Mouse (Mus musculus) CH12.LX (cell line): ENCODE results near the gene Acvr1. TPM values are rescaled to one million over a fixed set of nuclear protein-coding genes. Genes with fewer than 3 reads are reported as not detected.

ENCODE experiments used
- DNase-seq: peaks from one replicate; pipeline ENCODE4 v3.0.0-alpha.2; 2013; ENCODE audit errors: extremely low read depth
- H3K27ac ChIP-seq: 2 replicates; pipeline ENCODE4 v1.5.1; 2012; ENCODE audit warnings: low read depth, mild to moderate bottlenecking, control low read depth, moderate library complexity; ENCODE audit not compliant: insufficient read depth
- H3K27me3 ChIP-seq: replicated peaks from 2 replicates; pipeline ENCODE3; 2012; ENCODE audit warnings: inconsistent platforms
- H3K36me3 ChIP-seq, 2 experiments: replicated peaks in 1 of 2; 2 replicates each; pipeline versions ENCODE3 to v1.6.1; 2012; ENCODE audit warnings: inconsistent platforms in 1 of 2, low read length in 1 of 2, mild to moderate bottlenecking in 1 of 2, mixed read lengths in 1 of 2, moderate library complexity in 1 of 2; ENCODE audit not compliant: control insufficient read depth in 1 of 2, insufficient read depth in 1 of 2
- H3K4me1 ChIP-seq, 2 experiments: 2 replicates each; pipeline ENCODE4 v1.6.1; 2012; ENCODE audit warnings: inconsistent platforms in 1 of 2, moderate library complexity in 1 of 2; ENCODE audit not compliant: insufficient read depth in 2 of 2, control insufficient read depth in 1 of 2
- H3K4me2 ChIP-seq: 2 replicates; pipeline ENCODE4 v1.6.1; 2012; ENCODE audit warnings: low read depth, mild to moderate bottlenecking, control low read depth; ENCODE audit not compliant: poor library complexity, insufficient read depth, severe bottlenecking
- H3K4me3 ChIP-seq, 3 experiments: fragments of 150-350 bp in 1 of 3; sonication (generic) in 1 of 3; replicated peaks in 1 of 3; 2 replicates each; pipeline versions ENCODE3 to v1.5.1; 2011 to 2012; ENCODE audit warnings: low read depth in 2 of 3, low read length in 2 of 3, mild to moderate bottlenecking in 2 of 3, moderate library complexity in 2 of 3, control low read depth in 1 of 3, improper control_type of control experiment in 1 of 3, inconsistent platforms in 1 of 3, mixed read lengths in 1 of 3; ENCODE audit not compliant: poor library complexity in 1 of 3
- H3K79me2 ChIP-seq: replicated peaks from 2 replicates; pipeline ENCODE4 v1.6.1; 2012; ENCODE audit warnings: mild to moderate bottlenecking, moderate library complexity; ENCODE audit not compliant: control insufficient read depth, poor library complexity, insufficient read depth, severe bottlenecking; ENCODE audit errors: extremely low read depth
- H3K9ac ChIP-seq: 2 replicates; pipeline ENCODE4 v1.6.1; 2012; ENCODE audit warnings: low read depth, mild to moderate bottlenecking, control low read depth, moderate library complexity; ENCODE audit not compliant: insufficient read depth
- H3K9me3 ChIP-seq: replicated peaks from 2 replicates; pipeline ENCODE3; 2012; ENCODE audit warnings: low read length, inconsistent platforms, mixed read lengths
- BHLHE40 ChIP-seq: IDR thresholded peaks from 2 replicates; pipeline ENCODE4 v1.6.1; 2011; ENCODE audit warnings: mild to moderate bottlenecking, low read depth, low read length, improper control_type of control experiment
- CHD2 ChIP-seq: IDR thresholded peaks from 2 replicates; pipeline ENCODE4 v1.6.1; 2011; ENCODE audit warnings: low read length, improper control_type of control experiment
- CTCF ChIP-seq, 2 experiments: IDR thresholded peaks in 1 of 2; conservative IDR thresholded peaks in 1 of 2; 2 replicates each; pipeline ENCODE4 v1.5.1; 2011 to 2012; ENCODE audit warnings: low read depth in 2 of 2, low read length in 2 of 2, improper control_type of control experiment in 1 of 2, inconsistent platforms in 1 of 2, mild to moderate bottlenecking in 1 of 2, moderate library complexity in 1 of 2
- ETS1 ChIP-seq: conservative IDR thresholded peaks from 2 replicates; pipeline ENCODE4 v1.6.1; 2012; ENCODE audit warnings: low read depth, mild to moderate bottlenecking, inconsistent platforms, low read length, improper control_type of control experiment, moderate library complexity
- GABPA ChIP-seq: IDR thresholded peaks from 2 replicates; pipeline ENCODE4 v1.6.1; 2012; ENCODE audit warnings: low read depth, low read length, improper control_type of control experiment, inconsistent platforms; ENCODE audit not compliant: insufficient replicate concordance
- HCFC1 ChIP-seq: IDR thresholded peaks from 2 replicates; pipeline ENCODE4 v1.6.1; 2012; ENCODE audit warnings: low read depth, mild to moderate bottlenecking, inconsistent platforms, low read length, improper control_type of control experiment
- IRF4 ChIP-seq: IDR thresholded peaks from 2 replicates; pipeline ENCODE4 v1.6.1; 2014; ENCODE audit warnings: low read depth, mild to moderate bottlenecking, inconsistent platforms, low read length, improper control_type of control experiment
- JUN ChIP-seq: IDR thresholded peaks from 2 replicates; pipeline ENCODE4 v1.6.1; 2011; ENCODE audit warnings: low read depth, mild to moderate bottlenecking, low read length, improper control_type of control experiment, moderate library complexity; ENCODE audit not compliant: insufficient read depth
- JUND ChIP-seq: conservative IDR thresholded peaks from 2 replicates; pipeline ENCODE4 v1.6.1; 2011; ENCODE audit warnings: low read depth, low read length, improper control_type of control experiment
- MAFK ChIP-seq: IDR thresholded peaks from 2 replicates; pipeline ENCODE4 v1.6.1; 2011; ENCODE audit warnings: low read length, improper control_type of control experiment; ENCODE audit not compliant: insufficient replicate concordance
- MAX ChIP-seq: IDR thresholded peaks from 2 replicates; pipeline ENCODE4 v1.6.1; 2011; ENCODE audit warnings: low read length, improper control_type of control experiment
- MYC ChIP-seq: IDR thresholded peaks from 2 replicates; pipeline ENCODE4 v1.6.1; 2011; ENCODE audit warnings: low read depth, mild to moderate bottlenecking, improper control_type of control experiment, low read length
- NRF1 ChIP-seq: IDR thresholded peaks from 2 replicates; pipeline ENCODE4 v1.6.1; 2014; ENCODE audit warnings: low read depth, mild to moderate bottlenecking, inconsistent platforms, low read length, improper control_type of control experiment, moderate library complexity
- POLR2A ChIP-seq: IDR thresholded peaks from 2 replicates; pipeline ENCODE4 v1.6.1; 2011; ENCODE audit warnings: low read depth, mild to moderate bottlenecking, improper control_type of control experiment, low read length
- POLR2AphosphoS2 ChIP-seq: IDR thresholded peaks from 2 replicates; pipeline ENCODE4 v1.6.1; 2011; ENCODE audit warnings: low read depth, low read length, improper control_type of control experiment
- RAD21 ChIP-seq: IDR thresholded peaks from 2 replicates; pipeline ENCODE4 v1.6.1; 2011; ENCODE audit warnings: low read depth, mild to moderate bottlenecking, low read length, improper control_type of control experiment, moderate library complexity
- RCOR1 ChIP-seq: conservative IDR thresholded peaks from 2 replicates; pipeline ENCODE4 v1.6.1; 2012; ENCODE audit warnings: low read depth, mild to moderate bottlenecking, inconsistent platforms, low read length, improper control_type of control experiment
- SMC3 ChIP-seq: IDR thresholded peaks from 2 replicates; pipeline ENCODE4 v1.6.1; 2011; ENCODE audit warnings: low read depth, low read length, improper control_type of control experiment
- TBP ChIP-seq: conservative IDR thresholded peaks from 2 replicates; pipeline ENCODE4 v1.6.1; 2011; ENCODE audit warnings: low read depth, low read length, improper control_type of control experiment
- UBTF ChIP-seq: IDR thresholded peaks from 2 replicates; pipeline ENCODE4 v1.6.1; 2012; ENCODE audit warnings: low read depth, mild to moderate bottlenecking, inconsistent platforms, low read length, improper control_type of control experiment, moderate library complexity
- USF2 ChIP-seq: conservative IDR thresholded peaks from 2 replicates; pipeline ENCODE4 v1.6.1; 2011; ENCODE audit warnings: low read depth, low read length, improper control_type of control experiment
- ZKSCAN1 ChIP-seq: IDR thresholded peaks from 2 replicates; pipeline ENCODE4 v1.6.1; 2012; ENCODE audit warnings: low read depth, inconsistent platforms, low read length, improper control_type of control experiment, borderline replicate concordance
- ZMIZ1 ChIP-seq: IDR thresholded peaks from 2 replicates; pipeline ENCODE4 v1.6.1; 2012; ENCODE audit warnings: low read depth, mild to moderate bottlenecking, inconsistent platforms, low read length, improper control_type of control experiment
- ZNF384 ChIP-seq: IDR thresholded peaks from 2 replicates; pipeline ENCODE4 v1.6.1; 2012; ENCODE audit warnings: low read depth, low read length, improper control_type of control experiment, inconsistent platforms
- dilution Hi-C: fragments of 300-500 bp; cut with MboI; formaldehyde crosslinking; loops from 2 replicates; pipeline ENCODE4 v1.14.3; 2020; ENCODE audit warnings: low sequenced_read_pairs; ENCODE audit not compliant: extremely low pct_unique_long_range_greater_than_20kb, extremely low pct_ligation_motif_present
- in situ Hi-C: fragments of 300-500 bp; cut with MboI; formaldehyde crosslinking; loops from 3 replicates; pipeline ENCODE4 v1.14.3; 2019; ENCODE audit warnings: low sequenced_read_pairs, low pct_ligation_motif_present, low pct_unique_long_range_greater_than_20kb, mixed read lengths
- polyA plus RNA-seq: library from polyadenylated mRNA; unstranded; fragments of >175 nt; gene quantifications from 2 replicates; pipeline ENCODE4 v1.2.1, GENCODE M21; 2012; ENCODE audit warnings: low read depth; ENCODE audit not compliant: insufficient read length
- total RNA-seq, 2 experiments: library from RNA; depleted of rRNA; stranded (reverse); fragments of 300-350 nt in 1 of 2; fragments of >200 nt in 1 of 2; gene quantifications; 2 replicates each; pipeline ENCODE4 v1.2.3; 2012 to 2014

Acvr1 gene
- total and polyA plus RNA-seq, 3 experiments, result not detected

DNA sequence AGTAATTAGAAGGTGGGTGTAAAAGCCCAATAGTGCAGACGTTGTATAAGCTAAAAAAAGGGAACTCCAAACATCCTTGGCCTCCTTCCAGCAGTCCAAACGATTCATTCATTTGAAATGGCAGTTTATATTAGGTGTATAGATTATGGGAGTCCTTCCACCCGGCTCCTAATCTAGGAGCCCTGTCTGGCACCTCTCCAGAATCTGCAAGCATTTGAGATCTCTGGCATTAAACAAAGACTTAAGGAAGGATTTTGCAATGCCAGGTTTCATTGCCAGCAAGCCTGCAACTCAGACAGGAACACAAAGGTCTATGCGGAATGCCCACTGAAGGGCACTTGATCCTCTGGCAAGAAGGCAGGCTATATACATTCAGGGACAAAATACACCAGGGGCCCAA is 81.8 kb downstream of the Acvr1 start:
- Histone ChIP-seq H3K9me3 (peaks cover 3% of the 10 kb centered on the region), H3K4me2 (no peak overlapping the region), H3K36me3 (no peaks in the 10 kb centered on the region), H3K27ac (no peak overlapping the region), H3K27me3 (no peaks in the 10 kb centered on the region), H3K9ac (no peak overlapping the region), H3K4me1 (peaks cover 0 to 4% of the 10 kb centered on the region in 2 experiments; a peak in 1 of 4 replicates), H3K79me2 (no peaks in the 10 kb centered on the region), H3K4me3 (no peak overlapping the region)
- dilution Hi-C loops (no loop called here), in situ Hi-C loops (no loop called here)
- no peak for TF ChIP-seq TBP
- TF ChIP-seq ZMIZ1, result no peak
- no peak for TF ChIP-seq RCOR1
- no peak for TF ChIP-seq MAFK
- no peak for TF ChIP-seq CHD2
- TF ChIP-seq JUN, result no peak
- TF ChIP-seq ZKSCAN1, result no peak
- TF ChIP-seq ETS1, result no peak
- TF ChIP-seq UBTF, result no peak
- no peak for TF ChIP-seq MYC
- no peak for TF ChIP-seq HCFC1
- no peak for TF ChIP-seq CTCF (conservative IDR thresholded peaks at IDR 0.05 in 1 of 2, IDR thresholded peaks at IDR 0.05 in 1 of 2; ENCODE audit: low read depth in 2 of 2, low read length in 2 of 2)
- DNase-seq, result no peak

DNA sequence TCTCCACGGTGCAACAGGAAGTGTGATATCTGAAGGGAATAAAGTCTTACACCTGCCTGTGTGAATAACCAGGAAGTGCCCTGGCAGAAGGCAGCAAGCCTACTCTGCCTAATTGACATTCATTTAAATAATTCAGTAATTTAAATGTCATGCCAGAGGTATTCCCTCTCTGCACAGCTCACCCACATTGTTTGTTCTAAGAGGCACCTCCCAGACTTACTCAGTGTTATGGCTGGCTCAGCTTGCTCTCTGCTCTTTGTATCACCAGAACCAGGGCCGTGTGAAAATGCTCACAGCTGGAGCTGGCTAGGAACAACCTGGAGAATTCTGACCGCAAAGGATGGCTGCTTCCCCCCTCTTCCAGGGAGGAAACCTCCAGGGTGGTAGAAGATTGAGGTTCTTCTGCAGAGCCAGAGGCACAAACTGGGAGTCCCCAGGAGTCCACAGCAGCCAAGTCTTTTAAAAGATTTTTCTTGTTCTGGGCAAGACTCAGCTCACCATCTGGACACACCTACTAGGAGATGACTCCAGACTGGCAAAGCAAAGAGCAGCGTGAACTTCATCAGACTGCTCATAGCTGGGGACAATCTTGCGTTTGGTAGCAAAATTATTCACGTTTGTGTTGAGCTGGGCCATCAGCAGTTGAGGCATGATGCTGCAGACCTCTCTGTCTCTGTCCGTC is 82.5 kb downstream of the Acvr1 start:
- Histone ChIP-seq H3K79me2 (no peaks in the 10 kb centered on the region), H3K4me2 (no peak overlapping the region), H3K9me3 (peaks cover 2% of the 10 kb centered on the region), H3K4me1 (peaks cover 0 to 4% of the 10 kb centered on the region in 2 experiments; a peak in 1 of 4 replicates), H3K36me3 (no peaks in the 10 kb centered on the region), H3K27me3 (no peaks in the 10 kb centered on the region), H3K9ac (no peak overlapping the region), H3K4me3 (no peak overlapping the region), H3K27ac (no peak overlapping the region)
- TF ChIP-seq POLR2A (no peak), IRF4 (no peak), GABPA (no peak), ZKSCAN1 (no peak), BHLHE40 (no peak), POLR2AphosphoS2 (no peak), RAD21 (no peak), ZNF384 (no peak), HCFC1 (no peak), NRF1 (no peak), MAX (no peak), USF2 (no peak), SMC3 (no peak), ETS1 (no peak), JUND (no peak), ZMIZ1 (no peak), JUN (no peak)
- in situ Hi-C loops (no loop called here), dilution Hi-C loops (no loop called here)
- DNase-seq, result no peak
